Mouse (Mus musculus) MEL (cell line): ENCODE results near the gene Mast1. TPM values are rescaled to one million over a fixed set of nuclear protein-coding genes. Genes with fewer than 3 reads are reported as not detected.
A peak's percentile ranks its signal among the peaks of the same experiment; 100 is the strongest.

Source experiments
- DNase-seq: peaks from one replicate; pipeline ENCODE4 v3.0.0; 2011; ENCODE audit warnings: low read depth, low spot score
- H3K27ac ChIP-seq: 2 replicates; pipeline ENCODE4 v1.5.1; 2012; ENCODE audit warnings: low read depth, mild to moderate bottlenecking, control low read depth, low read length, moderate library complexity; ENCODE audit not compliant: control insufficient read depth
- H3K27me3 ChIP-seq, 2 experiments: fragments of 150-350 bp in 1 of 2; sonication (generic) in 1 of 2; 2 replicates each; pipeline ENCODE4 v1.6.1; 2012; ENCODE audit warnings: low read length in 2 of 2, mild to moderate bottlenecking in 2 of 2, improper control_type of control experiment in 1 of 2, moderate library complexity in 1 of 2; ENCODE audit not compliant: insufficient read depth in 2 of 2, control insufficient read depth in 1 of 2
- H3K36me3 ChIP-seq, 2 experiments: 2 replicates each; pipeline ENCODE4 v1.6.1; 2012 to 2014; ENCODE audit warnings: low read length in 2 of 2, improper control_type of control experiment in 1 of 2, inconsistent platforms in 1 of 2, mild to moderate bottlenecking in 1 of 2; ENCODE audit not compliant: insufficient read depth in 2 of 2, control insufficient read depth in 1 of 2
- H3K4me1 ChIP-seq, 2 experiments: fragments of 150-350 bp in 1 of 2; sonication (generic) in 1 of 2; 2 replicates each; pipeline ENCODE4 v1.6.1; 2012; ENCODE audit warnings: low read length in 2 of 2, improper control_type of control experiment in 1 of 2, mild to moderate bottlenecking in 1 of 2; ENCODE audit not compliant: insufficient read depth in 2 of 2, control insufficient read depth in 1 of 2
- H3K4me3 ChIP-seq, 2 experiments: fragments of 150-350 bp in 1 of 2; sonication (generic) in 1 of 2; 2 replicates each; pipeline ENCODE4 v1.5.1; 2012; ENCODE audit warnings: low read depth in 2 of 2, low read length in 2 of 2, mild to moderate bottlenecking in 2 of 2, moderate library complexity in 2 of 2, control low read depth in 1 of 2, improper control_type of control experiment in 1 of 2; ENCODE audit not compliant: control insufficient read depth in 1 of 2, insufficient read depth in 1 of 2
- H3K79me2 ChIP-seq: 2 replicates; pipeline ENCODE4 v1.6.1; 2012; ENCODE audit warnings: mild to moderate bottlenecking, low read length, moderate library complexity; ENCODE audit not compliant: control insufficient read depth, poor library complexity, insufficient read depth
- H3K9ac ChIP-seq: 2 replicates; pipeline ENCODE4 v1.6.1; 2012; ENCODE audit warnings: low read depth, mild to moderate bottlenecking, control low read depth, low read length, moderate library complexity; ENCODE audit not compliant: control insufficient read depth, poor library complexity, severe bottlenecking
- H3K9me3 ChIP-seq: fragments of 150-350 bp; sonication (generic); replicated peaks from 2 replicates; pipeline ENCODE4 v1.6.1; 2012; ENCODE audit warnings: mild to moderate bottlenecking, low read length, improper control_type of control experiment, moderate library complexity; ENCODE audit not compliant: insufficient read depth
- E2F4 ChIP-seq: IDR thresholded peaks from 2 replicates; pipeline ENCODE4 v1.6.1; 2011; ENCODE audit warnings: low read depth, low read length, improper control_type of control experiment, borderline replicate concordance
- EP300 ChIP-seq, 2 experiments: IDR thresholded peaks; 2 replicates each; pipeline ENCODE4 v1.6.1; 2011; ENCODE audit warnings: improper control_type of control experiment in 2 of 2, low read length in 2 of 2, low read depth in 1 of 2, mild to moderate bottlenecking in 1 of 2
- GABPA ChIP-seq: IDR thresholded peaks from 2 replicates; pipeline ENCODE4 v1.6.1; 2012; ENCODE audit warnings: low read depth, mild to moderate bottlenecking, inconsistent platforms, low read length, improper control_type of control experiment, moderate library complexity
- HCFC1 ChIP-seq: IDR thresholded peaks from 2 replicates; pipeline ENCODE4 v1.6.1; 2012; ENCODE audit warnings: low read depth, mild to moderate bottlenecking, inconsistent platforms, low read length, improper control_type of control experiment, moderate library complexity
- JUND ChIP-seq: IDR thresholded peaks from 2 replicates; pipeline ENCODE4 v1.6.1; 2011; ENCODE audit warnings: low read depth, mild to moderate bottlenecking, improper control_type of control experiment, low read length
- MAFK ChIP-seq: IDR thresholded peaks from 2 replicates; pipeline ENCODE4 v1.6.1; 2011; ENCODE audit warnings: low read depth, mild to moderate bottlenecking, low read length, improper control_type of control experiment, borderline replicate concordance
- MXI1 ChIP-seq: IDR thresholded peaks from 2 replicates; pipeline ENCODE4 v1.6.1; 2011; ENCODE audit warnings: mild to moderate bottlenecking, low read depth, low read length, improper control_type of control experiment
- MYB ChIP-seq: IDR thresholded peaks from 2 replicates; pipeline ENCODE4 v1.6.1; 2011; ENCODE audit warnings: mild to moderate bottlenecking, low read depth, low read length, improper control_type of control experiment
- NELFE ChIP-seq: IDR thresholded peaks from 2 replicates; pipeline ENCODE4 v1.6.1; 2011; ENCODE audit warnings: low read depth, low read length, improper control_type of control experiment
- POLR2AphosphoS2 ChIP-seq: IDR thresholded peaks from 2 replicates; pipeline ENCODE4 v1.6.1; 2011; ENCODE audit warnings: low read length, improper control_type of control experiment
- RCOR1 ChIP-seq: IDR thresholded peaks from 2 replicates; pipeline ENCODE4 v1.6.1; 2012; ENCODE audit warnings: low read depth, mild to moderate bottlenecking, inconsistent platforms, low read length, improper control_type of control experiment
- TAL1 ChIP-seq: IDR thresholded peaks from 2 replicates; pipeline ENCODE4 v1.6.1; 2012; ENCODE audit warnings: mild to moderate bottlenecking, inconsistent platforms, low read length, moderate library complexity, mixed read lengths
- TBP ChIP-seq: IDR thresholded peaks from 2 replicates; pipeline ENCODE4 v1.8.0; 2011; ENCODE audit warnings: low read depth, low read length, improper control_type of control experiment
- UBTF ChIP-seq: IDR thresholded peaks from 2 replicates; pipeline ENCODE4 v1.6.1; 2012; ENCODE audit warnings: low read depth, mild to moderate bottlenecking, inconsistent platforms, low read length, improper control_type of control experiment, moderate library complexity, borderline replicate concordance; ENCODE audit not compliant: insufficient read depth
- USF1 ChIP-seq: IDR thresholded peaks from 2 replicates; pipeline ENCODE4 v1.6.1; 2014; ENCODE audit warnings: low read depth, mild to moderate bottlenecking, inconsistent platforms, low read length, improper control_type of control experiment, moderate library complexity
- ZKSCAN1 ChIP-seq: IDR thresholded peaks from 2 replicates; pipeline ENCODE4 v1.6.1; 2012; ENCODE audit warnings: low read depth, mild to moderate bottlenecking, inconsistent platforms, low read length, improper control_type of control experiment, moderate library complexity
- ZNF384 ChIP-seq: IDR thresholded peaks from 2 replicates; pipeline ENCODE4 v1.6.1; 2012; ENCODE audit warnings: low read depth, mild to moderate bottlenecking, inconsistent platforms, low read length, improper control_type of control experiment
- polyA plus RNA-seq, 2 experiments: library from polyadenylated mRNA; stranded (reverse) in 1 of 2; unstranded in 1 of 2; fragments of >175 nt in 1 of 2; fragments of >200 nt in 1 of 2; gene quantifications; 2 replicates each; pipeline versions ENCODE4 v1.2.1 to v1.2.4; 2012; ENCODE audit warnings: low replicate concordance in 2 of 2, low read depth in 1 of 2; ENCODE audit not compliant: insufficient read length in 2 of 2, insufficient read depth in 1 of 2, missing spikeins in 1 of 2
- total RNA-seq: library from RNA; depleted of rRNA; stranded (reverse); fragments of 300-350 nt; gene quantifications from 2 replicates; pipeline ENCODE4 v1.2.3, GENCODE M21; 2012

The Mast1 gene
- total and polyA plus RNA-seq, 3 experiments = 0.77 to 4.5 TPM; not detected in 1

DNA sequence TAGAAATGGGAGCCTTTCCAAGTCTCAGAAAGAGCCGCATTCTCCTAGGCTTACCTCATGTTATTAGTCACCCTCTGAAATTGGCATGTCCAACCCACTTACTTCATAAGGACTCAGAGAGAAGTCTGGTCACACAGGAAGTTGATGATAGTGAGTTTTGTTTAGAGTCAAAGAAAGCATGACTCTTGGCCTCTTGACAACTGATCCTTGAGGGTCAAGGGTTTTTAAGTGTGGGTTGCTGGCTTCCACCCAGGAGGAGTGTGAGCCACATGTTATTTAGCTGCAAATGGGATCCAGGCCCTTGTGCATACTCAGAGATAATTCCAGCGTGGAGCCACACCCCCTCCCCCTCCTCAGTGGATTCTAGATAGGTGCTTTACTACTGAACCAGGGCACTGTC lies 15.6 kb downstream of the Mast1 start (continued):
- no peak for TF ChIP-seq ZKSCAN1
- no peak for TF ChIP-seq E2F4
- TF ChIP-seq, all 39 proteins: peak for 0

DNA sequence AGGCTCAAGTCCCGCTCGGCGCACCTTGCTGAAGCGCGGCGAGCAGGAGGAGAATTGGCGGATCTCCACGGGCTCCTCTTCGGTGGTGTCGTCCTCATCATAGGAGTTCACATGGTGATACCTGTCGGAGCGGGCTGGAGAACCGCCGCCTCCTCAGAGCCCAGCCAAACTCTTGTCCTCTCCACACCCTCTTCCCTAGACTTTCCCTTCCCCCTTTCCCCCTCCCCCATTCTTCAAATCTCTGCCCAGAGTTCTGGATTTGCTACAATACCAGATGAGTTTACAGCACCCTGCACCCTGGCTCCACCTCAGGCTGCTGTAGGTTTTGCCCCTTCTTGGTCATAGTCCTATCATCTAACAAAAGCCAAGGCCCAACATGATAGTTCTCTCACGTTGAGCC lies 18.5 kb downstream of the Mast1 start:
- no peak for DNase-seq
- peaks cover 0 to 13% of the 10 kb centered on the region in 2 experiments; a peak in 2 of 4 replicates for H3K36me3 ChIP-seq
- no peak overlapping the region for H3K9ac ChIP-seq
- H3K27me3 ChIP-seq = no peaks in the 10 kb centered on the region
- peaks cover 0 to 15% of the 10 kb centered on the region in 2 experiments; a peak in 3 of 4 replicates for H3K4me1 ChIP-seq
- peaks cover 12% of the 10 kb centered on the region for H3K79me2 ChIP-seq
- H3K4me3 ChIP-seq = no peak overlapping the region
- H3K9me3 ChIP-seq = no peaks in the 10 kb centered on the region
- TF ChIP-seq TBP = no peak
- TF ChIP-seq RCOR1 = no peak
- TF ChIP-seq ZNF384 = no peak
- no peak for TF ChIP-seq NELFE
- TF ChIP-seq USF1 = no peak
- TF ChIP-seq GABPA = no peak
- no peak for TF ChIP-seq EP300 (IDR thresholded peaks at IDR 0.05; ENCODE audit: low read depth in 1 of 2, low read length in 2 of 2)
- TF ChIP-seq TAL1 = no peak
- TF ChIP-seq MXI1 = no peak
- no peak for TF ChIP-seq HCFC1
- TF ChIP-seq JUND = no peak
- H3K27ac ChIP-seq = no peak overlapping the region

DNA sequence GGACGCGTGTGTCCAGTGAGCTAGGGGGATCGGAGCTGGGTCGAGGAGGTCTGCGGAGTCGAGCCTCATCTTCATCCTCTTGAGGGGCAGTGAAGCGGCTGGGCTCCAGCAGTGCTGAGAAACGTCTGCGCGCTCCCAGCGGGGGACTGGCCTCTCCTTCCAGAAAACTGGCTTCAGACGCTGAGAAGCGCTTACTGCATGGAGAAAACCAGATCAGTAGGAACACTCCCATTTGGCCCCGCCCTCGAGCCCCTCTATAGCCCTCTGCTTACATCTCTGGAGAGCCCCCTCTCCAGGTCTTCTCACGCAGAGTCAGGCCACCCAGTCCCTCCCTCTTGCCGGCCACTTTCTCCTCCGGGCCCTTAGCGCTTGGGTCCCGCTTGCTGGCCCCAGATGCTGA lies 19.4 kb downstream of the Mast1 start:
- Histone ChIP-seq H3K79me2 (peaks cover 12% of the 10 kb centered on the region), H3K4me3 (no peak overlapping the region), H3K36me3 (peaks cover 0 to 11% of the 10 kb centered on the region in 2 experiments; a peak in 2 of 4 replicates), H3K27me3 (no peaks in the 10 kb centered on the region), H3K9me3 (no peaks in the 10 kb centered on the region), H3K27ac (no peak overlapping the region), H3K9ac (no peak overlapping the region), H3K4me1 (peaks cover 0 to 13% of the 10 kb centered on the region in 2 experiments; a peak in 3 of 4 replicates)
- TF ChIP-seq POLR2AphosphoS2 = 0 out of 2 replicates have a peak, but pooled peaks have one; percentile 12
- no peak for TF ChIP-seq JUND
- no peak for DNase-seq

- no peak overlapping the region for H3K4me3 ChIP-seq
- DNase-seq = no peak
- H3K9ac ChIP-seq = no peak overlapping the region
- H3K79me2 ChIP-seq = peaks cover 19% of the 10 kb centered on the region
- H3K36me3 ChIP-seq = peaks cover 0 to 26% of the 10 kb centered on the region in 2 experiments; a peak in 2 of 4 replicates
- no peak overlapping the region for H3K27ac ChIP-seq
- H3K9me3 ChIP-seq = no peaks in the 10 kb centered on the region
- no peak for TF ChIP-seq E2F4
- no peak for TF ChIP-seq MAFK
- TF ChIP-seq GABPA = no peak
- no peak for TF ChIP-seq UBTF
- no peak for TF ChIP-seq MYB
- no peak for TF ChIP-seq NELFE
- TF ChIP-seq MXI1 = no peak
- H3K27me3 ChIP-seq = no peaks in the 10 kb centered on the region
- H3K4me1 ChIP-seq = peaks cover under 1 to 33% of the 10 kb centered on the region in 2 experiments; a peak in 3 of 4 replicates
These were observed 21.9 kb downstream of the Mast1 start for GRCm38 (mm10) chr8:84915269-84915668.
